Mouse (Mus musculus) hindbrain, embryonic 10.5 days (tissue): ENCODE measurements around the gene Sav1. TPM values are rescaled to one million over a fixed set of nuclear protein-coding genes. Genes with fewer than 3 reads are reported as not detected.

ENCODE experiments used
- DNase-seq: peaks from one replicate; pipeline ENCODE4 v3.0.0-alpha.2; 2017; ENCODE audit warnings: low spot score
- H3K27ac ChIP-seq: fragments of 300-500 bp; sonication (generic); 2 replicates; pipeline ENCODE4 v1.5.1; 2016; ENCODE audit warnings: mild to moderate bottlenecking, moderate library complexity
- H3K27me3 ChIP-seq: fragments of 300-500 bp; sonication (generic); 2 replicates; pipeline ENCODE4 v1.6.1; 2016; ENCODE audit warnings: mild to moderate bottlenecking; ENCODE audit not compliant: poor library complexity, insufficient read depth, severe bottlenecking
- H3K36me3 ChIP-seq: fragments of 300-500 bp; sonication (generic); 2 replicates; pipeline ENCODE4 v1.6.1; 2016; ENCODE audit warnings: mild to moderate bottlenecking, moderate library complexity
- H3K4me1 ChIP-seq: fragments of 300-500 bp; sonication (generic); replicated peaks from 2 replicates; pipeline ENCODE4 v1.6.1; 2016; ENCODE audit warnings: mild to moderate bottlenecking
- H3K4me3 ChIP-seq: fragments of 300-500 bp; sonication (generic); 2 replicates; pipeline ENCODE4 v1.5.1; 2016; ENCODE audit warnings: mild to moderate bottlenecking, moderate library complexity
- H3K9me3 ChIP-seq: fragments of 300-500 bp; sonication (generic); 2 replicates; pipeline ENCODE4 v1.6.1; 2016; ENCODE audit warnings: mild to moderate bottlenecking, moderate library complexity
- WGBS: fragments of 180-500 bp; shearing (Covaris S2); methylation state at CpG from one replicate; pipeline ENCODE4 v1.1.7; 2016; 5-methylcytosine and 5-hydroxymethylcytosine counted together
- polyA plus RNA-seq: library from polyadenylated mRNA; unstranded; fragments of >200 nt; fragmentation: Nextera tagmentation; extraction: Ambion mirVana; gene quantifications from 2 replicates; pipeline ENCODE4 v1.2.1, GENCODE M21; 2016

Gene Sav1
- polyA plus RNA-seq = 5.2 and 5.4 TPM in 2 replicates

DNA sequence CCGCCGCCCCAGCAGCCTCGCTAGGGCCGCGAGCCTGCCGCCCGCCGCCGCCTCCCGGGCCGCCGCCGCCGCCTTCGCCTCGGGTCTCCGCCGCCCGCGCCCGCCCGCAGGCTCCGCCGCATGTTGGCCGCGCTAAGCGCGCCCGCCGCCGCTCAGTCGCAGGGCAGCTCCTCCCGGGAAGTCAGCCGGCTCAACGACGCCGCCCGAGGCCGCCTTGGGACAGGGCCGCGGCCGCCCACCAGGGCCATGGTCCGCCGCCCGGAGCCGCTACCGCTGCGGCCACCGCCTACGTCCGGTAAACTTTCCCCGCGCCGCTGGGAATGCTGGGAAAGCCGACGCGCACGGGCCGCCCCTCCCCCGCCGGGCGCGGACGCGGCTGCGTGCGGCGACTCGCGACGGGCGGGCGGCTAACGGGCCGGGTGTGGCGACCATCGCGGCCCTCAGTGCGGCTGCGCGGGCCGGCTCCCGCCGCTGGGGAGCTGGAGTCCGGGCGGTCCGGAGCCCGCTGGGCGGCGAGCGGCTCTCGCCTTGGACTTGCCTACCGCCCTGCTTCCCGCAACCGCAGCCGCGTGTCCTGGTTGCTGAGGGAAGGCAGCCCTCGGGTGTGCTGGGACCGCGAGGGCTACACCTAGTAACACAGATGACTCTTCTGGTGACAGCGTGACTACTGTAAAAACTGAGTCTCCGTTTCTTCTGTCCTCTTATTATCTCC, at the start of gene Sav1:
Gene Sav1, minus strand, starts transcription at position 217 of the 712 bp plus-strand sequence.
- peak; percentile 89 for DNase-seq
- H3K9me3 ChIP-seq = no peaks in the 10 kb centered on the region
- H3K4me1 ChIP-seq = peaks cover 22% of the 10 kb centered on the region
- under 1% methylated on average over 97 of the region's 102 CpGs for WGBS
- no peaks in the 10 kb centered on the region for H3K27me3 ChIP-seq
- H3K27ac ChIP-seq = peak within 1 kb of the TSS; percentile 98
- peak within 1 kb of the TSS; percentile 93 for H3K4me3 ChIP-seq
- peaks cover 25% of the 10 kb centered on the region for H3K36me3 ChIP-seq

GRCm38 (mm10) chr12:70026233-70026632, 39.4 kb upstream of the Sav1 start:
- H3K27ac ChIP-seq = no peak overlapping the region
- no peaks in the 10 kb centered on the region for H3K9me3 ChIP-seq
- H3K27me3 ChIP-seq = no peaks in the 10 kb centered on the region
- H3K36me3 ChIP-seq = peaks cover 81% of the 10 kb centered on the region
- DNase-seq = no peak
- no peaks in the 10 kb centered on the region for H3K4me1 ChIP-seq
- no peak overlapping the region for H3K4me3 ChIP-seq

- no peak for DNase-seq
- H3K27me3 ChIP-seq = no peaks in the 10 kb centered on the region
- H3K4me1 ChIP-seq = no peaks in the 10 kb centered on the region
- no peaks in the 10 kb centered on the region for H3K9me3 ChIP-seq
- no peak overlapping the region for H3K4me3 ChIP-seq
- H3K36me3 ChIP-seq = peaks cover 81% of the 10 kb centered on the region
- 93% methylated on average over 6 of the region's 6 CpGs for WGBS
- no peak overlapping the region for H3K27ac ChIP-seq
These were observed 38.6 kb upstream of the Sav1 start for GRCm38 (mm10) chr12:70025431-70025830.

- Histone ChIP-seq H3K9me3 (no peaks in the 10 kb centered on the region), H3K27ac (no peak overlapping the region), H3K27me3 (no peaks in the 10 kb centered on the region), H3K4me1 (no peaks in the 10 kb centered on the region), H3K36me3 (peaks cover 84% of the 10 kb centered on the region), H3K4me3 (no peak overlapping the region)
- DNase-seq = no peak
- 93% methylated on average over 4 of the region's 4 CpGs for WGBS
These were observed 36.8 kb upstream of the Sav1 start for GRCm38 (mm10) chr12:70023580-70023979.

DNA sequence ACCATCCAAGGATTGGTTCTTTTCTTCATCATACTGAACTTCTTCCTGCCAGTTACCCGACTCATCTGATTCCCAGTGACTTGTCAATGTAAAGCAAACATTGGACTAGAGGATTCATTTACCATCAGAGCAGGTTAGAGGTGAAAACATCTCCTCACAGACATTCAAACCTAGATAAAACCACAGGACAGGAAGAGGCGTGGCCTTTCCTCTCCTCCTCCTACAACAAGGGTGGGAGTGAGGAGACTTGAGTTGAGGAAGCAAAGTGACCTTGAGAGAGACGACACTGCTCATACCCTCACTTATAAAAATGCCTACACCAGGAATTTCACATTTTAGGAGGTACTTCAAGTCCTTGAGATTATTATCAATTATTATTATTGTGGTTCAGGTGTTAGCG, 31.4 kb upstream of the Sav1 start:
- no peak for DNase-seq
- H3K4me1 ChIP-seq = no peaks in the 10 kb centered on the region
- no peaks in the 10 kb centered on the region for H3K27me3 ChIP-seq
- H3K4me3 ChIP-seq = no peak overlapping the region
- H3K27ac ChIP-seq = no peak overlapping the region
- WGBS = 84% methylated on average over 4 of the region's 4 CpGs
- no peaks in the 10 kb centered on the region for H3K9me3 ChIP-seq
- peaks cover 71% of the 10 kb centered on the region for H3K36me3 ChIP-seq

DNA sequence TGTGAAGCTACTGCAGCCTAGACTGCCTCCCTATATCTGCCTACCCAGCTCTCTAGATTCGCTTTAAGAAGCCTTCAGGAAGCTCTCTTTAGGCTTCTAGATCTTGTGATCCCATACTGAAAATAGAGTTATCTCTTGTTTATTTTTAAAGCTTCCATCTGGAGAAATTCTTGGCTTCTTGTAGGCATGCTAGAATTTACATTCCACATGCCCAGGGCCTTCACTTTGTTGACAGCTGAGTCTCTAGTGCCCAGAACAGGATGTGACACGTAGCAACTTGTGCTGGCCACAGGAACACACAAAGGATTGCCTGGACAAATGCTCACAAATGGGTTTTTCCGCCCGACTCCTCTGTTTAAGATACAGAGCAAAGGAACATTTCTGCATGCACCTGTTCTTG, 29.1 kb upstream of the Sav1 start:
- no peak for DNase-seq
- peaks cover 69% of the 10 kb centered on the region for H3K36me3 ChIP-seq
- H3K27me3 ChIP-seq = no peaks in the 10 kb centered on the region
- no peak overlapping the region for H3K4me3 ChIP-seq
- H3K4me1 ChIP-seq = 0 out of 2 replicates have a peak, but pooled peaks cover 3% of the 10 kb centered on the region
- H3K9me3 ChIP-seq = 0 out of 2 replicates have a peak, but pooled peaks cover 1% of the 10 kb centered on the region
- 82% methylated on average over 4 of the region's 4 CpGs for WGBS
- no peak overlapping the region for H3K27ac ChIP-seq

GRCm38 (mm10) chr12:70011681-70012080, 24.9 kb upstream of the Sav1 start:
- 43% methylated on average over 5 of the region's 5 CpGs for WGBS
- 0 out of 2 replicates have a peak, but pooled peaks cover 5% of the 10 kb centered on the region for H3K9me3 ChIP-seq
- H3K36me3 ChIP-seq = peaks cover 42% of the 10 kb centered on the region

DNA sequence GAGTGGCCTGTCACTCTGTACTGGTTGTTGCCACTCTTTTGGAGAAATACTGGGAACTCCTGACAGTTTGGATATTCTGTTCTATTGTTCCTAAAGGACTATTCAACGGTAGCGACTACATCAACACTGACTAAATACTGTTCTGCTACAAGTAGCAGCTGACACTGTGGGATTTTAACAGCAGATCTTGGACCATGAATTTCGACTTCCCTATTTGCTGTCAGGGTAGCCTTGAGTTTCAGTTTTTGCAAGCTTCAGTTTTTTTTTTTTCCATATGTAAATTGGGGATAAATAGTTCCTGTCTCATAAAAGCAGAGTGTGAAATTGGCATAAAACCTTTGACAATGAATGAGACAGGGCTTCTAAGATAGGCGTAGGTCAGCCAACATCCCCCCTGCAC, 23.6 kb upstream of the Sav1 start:
- Histone ChIP-seq H3K27ac (no peak overlapping the region), H3K4me3 (no peak overlapping the region), H3K9me3 (0 out of 2 replicates have a peak, but pooled peaks cover 5% of the 10 kb centered on the region), H3K4me1 (0 out of 2 replicates have a peak, but pooled peaks cover 3% of the 10 kb centered on the region), H3K36me3 (peaks cover 37% of the 10 kb centered on the region), H3K27me3 (no peaks in the 10 kb centered on the region)
- no peak for DNase-seq
- 94% methylated on average over 4 of the region's 4 CpGs for WGBS

More at GRCm38 (mm10) chr12:70011681-70012080, 24.9 kb upstream of the Sav1 start:
- Histone ChIP-seq H3K27me3 (no peaks in the 10 kb centered on the region), H3K4me3 (no peak overlapping the region), H3K27ac (no peak overlapping the region), H3K4me1 (0 out of 2 replicates have a peak, but pooled peaks cover 3% of the 10 kb centered on the region)
- DNase-seq = no peak

DNA sequence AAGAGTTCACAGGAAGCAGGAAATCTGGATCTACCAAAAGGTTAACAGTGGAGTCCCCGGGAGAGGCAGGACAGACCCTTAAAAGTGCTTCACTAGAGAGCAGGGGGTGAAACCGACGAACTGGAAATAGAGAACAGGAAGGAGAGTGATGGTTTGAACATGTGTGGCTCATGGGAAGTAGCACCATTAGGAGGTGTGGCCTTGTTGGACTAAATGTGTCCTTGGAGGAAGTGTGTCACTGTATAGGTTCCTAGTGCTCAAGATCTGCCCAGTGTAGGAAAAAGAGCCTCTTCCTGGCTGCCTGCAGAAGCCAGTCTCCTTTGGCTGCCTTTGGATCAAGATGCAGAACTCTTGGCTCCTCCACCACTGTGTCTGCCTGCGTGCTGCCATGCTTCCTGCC, 18.3 kb upstream of the Sav1 start:
- WGBS = 84% methylated on average over 4 of the region's 4 CpGs
- H3K36me3 ChIP-seq = 0 out of 2 replicates have a peak, but pooled peaks cover 1% of the 10 kb centered on the region
- no peaks in the 10 kb centered on the region for H3K4me1 ChIP-seq
- H3K4me3 ChIP-seq = no peak overlapping the region
- no peaks in the 10 kb centered on the region for H3K9me3 ChIP-seq
- no peak overlapping the region for H3K27ac ChIP-seq
- no peak for DNase-seq
- no peaks in the 10 kb centered on the region for H3K27me3 ChIP-seq

DNA sequence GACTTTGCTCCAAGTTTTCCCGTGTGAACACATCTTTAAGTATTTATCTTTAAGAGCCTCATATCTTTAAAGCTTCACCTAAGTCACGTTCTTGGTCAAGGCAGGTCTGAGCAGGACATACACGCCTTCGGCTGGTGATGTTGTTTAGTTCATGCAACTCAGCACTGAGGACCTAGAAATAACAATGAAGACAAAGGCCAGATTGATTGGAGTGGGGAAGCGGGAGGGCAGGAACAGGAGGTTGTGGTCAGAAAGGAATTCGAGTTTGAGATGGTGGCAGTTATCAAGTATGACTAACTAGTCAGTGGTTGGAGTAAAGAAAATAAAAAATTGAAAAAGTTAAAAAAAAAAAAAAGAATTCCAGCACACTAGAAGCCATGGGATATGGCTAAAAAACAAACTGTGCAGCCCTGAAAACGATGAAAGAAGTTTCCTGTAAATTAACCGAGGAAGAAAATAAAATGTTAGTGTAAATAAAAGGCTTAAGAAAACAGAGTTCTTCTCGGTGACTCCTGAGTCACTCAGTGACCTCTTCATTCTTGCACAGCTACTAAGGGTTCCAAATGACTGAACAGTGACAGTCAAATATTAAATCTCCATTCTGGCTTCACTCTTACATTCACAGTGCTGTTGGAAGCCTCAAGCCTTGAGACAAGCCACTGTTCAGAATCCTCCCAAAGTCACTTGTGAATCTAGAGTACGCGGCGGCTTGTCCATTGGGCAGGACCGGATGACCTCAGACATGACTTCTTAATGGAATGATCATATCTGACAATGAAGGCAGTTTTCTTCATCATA, 11.6 kb upstream of the Sav1 start:
- Histone ChIP-seq H3K27ac (no peak overlapping the region), H3K4me3 (no peak overlapping the region), H3K4me1 (no peaks in the 10 kb centered on the region), H3K9me3 (0 out of 2 replicates have a peak, but pooled peaks cover 6% of the 10 kb centered on the region), H3K36me3 (no peaks in the 10 kb centered on the region), H3K27me3 (no peaks in the 10 kb centered on the region)
- DNase-seq = no peak
- 81% methylated on average over 13 of the region's 13 CpGs for WGBS

DNA sequence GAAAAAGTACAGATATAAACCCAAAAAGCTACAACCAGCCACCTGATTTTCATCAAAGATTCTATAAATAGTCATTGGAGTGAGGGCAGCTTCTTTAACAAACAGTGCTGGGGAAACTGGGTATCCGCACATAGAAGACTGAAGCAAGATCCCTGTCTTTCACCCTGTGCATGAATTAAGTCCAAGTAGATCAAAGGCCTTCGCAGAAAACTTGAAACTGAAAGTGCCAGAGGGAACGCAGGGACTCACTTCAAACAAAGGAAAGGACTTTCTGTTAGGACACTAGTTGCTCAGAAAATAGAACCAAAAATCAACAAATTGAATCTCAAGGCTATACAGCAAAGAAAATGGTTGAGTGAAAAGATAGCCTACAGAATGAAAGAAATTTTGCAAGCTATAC, 8.6 kb upstream of the Sav1 start:
- Histone ChIP-seq H3K9me3 (0 out of 2 replicates have a peak, but pooled peaks cover 6% of the 10 kb centered on the region), H3K27ac (no peak overlapping the region), H3K27me3 (no peaks in the 10 kb centered on the region), H3K4me1 (no peaks in the 10 kb centered on the region), H3K4me3 (no peak overlapping the region), H3K36me3 (no peaks in the 10 kb centered on the region)
- WGBS = 81% methylated on average over 3 of the region's 3 CpGs
- DNase-seq = no peak

- H3K27ac ChIP-seq = peak overlapping the region; percentile 98
- peaks cover 22% of the 10 kb centered on the region for H3K4me1 ChIP-seq
- H3K9me3 ChIP-seq = no peaks in the 10 kb centered on the region
- H3K4me3 ChIP-seq = peak overlapping the region; percentile 93
- H3K27me3 ChIP-seq = no peaks in the 10 kb centered on the region
- peak; percentile 65 for DNase-seq
- peaks cover 31% of the 10 kb centered on the region for H3K36me3 ChIP-seq
- WGBS = 0% methylated on average over 34 of the region's 36 CpGs
These were observed 500 bp downstream of the Sav1 start for GRCm38 (mm10) chr12:69986241-69986762.

DNA sequence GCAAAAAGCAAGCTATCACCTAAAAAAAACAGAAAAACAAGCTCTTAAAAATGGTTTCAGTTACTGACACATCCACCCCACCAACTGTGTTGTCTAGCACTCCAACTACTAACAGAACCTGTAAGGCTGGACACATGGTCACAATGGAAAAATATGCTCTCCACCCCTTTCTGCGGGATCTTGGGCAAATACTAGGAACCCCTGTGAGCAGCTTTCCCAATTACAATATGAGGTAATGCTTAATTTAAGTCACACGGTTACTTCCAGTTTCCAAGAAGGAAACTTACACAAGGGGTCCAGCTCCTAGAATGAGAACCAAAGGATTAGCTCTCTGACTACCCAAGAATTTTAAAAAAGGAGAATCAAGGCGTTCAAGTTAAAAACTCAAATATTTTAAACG, 1.3 kb downstream of the Sav1 start:
- 57% methylated on average over 4 of the region's 4 CpGs for WGBS
- no peak overlapping the region for H3K27ac ChIP-seq

More for the DNA sequence above, 1.3 kb downstream of the Sav1 start:
- peak overlapping the region; percentile 93 for H3K4me3 ChIP-seq
- peaks cover 24% of the 10 kb centered on the region for H3K4me1 ChIP-seq
- DNase-seq = no peak
- no peaks in the 10 kb centered on the region for H3K9me3 ChIP-seq
- H3K36me3 ChIP-seq = peaks cover 37% of the 10 kb centered on the region
- no peaks in the 10 kb centered on the region for H3K27me3 ChIP-seq
